Mouse (Mus musculus) spleen, adult 2 months (tissue): ENCODE data around the gene Stab1.

ENCODE experiments used
- CTCF ChIP-seq: fragments of 200-500 bp; IDR thresholded peaks from 2 replicates; pipeline ENCODE4 v1.5.1; 2011; ENCODE audit warnings: mild to moderate bottlenecking, inconsistent platforms; ENCODE audit not compliant: insufficient read depth, insufficient read length, insufficient replicate concordance; ENCODE audit errors: extremely low read depth
- POLR2A ChIP-seq: fragments of 200-500 bp; IDR thresholded peaks from 2 replicates; pipeline ENCODE4 v1.6.1; 2011; ENCODE audit warnings: low read depth, low read length, inconsistent platforms

GRCm38 (mm10) chr14:31204844-31205243 is 36.4 kb upstream of the Stab1 start:
- TF ChIP-seq CTCF = no peak
- no peak for TF ChIP-seq POLR2A
